Mouse (Mus musculus): ENCODE results near the gene Ndufv3.
"Not testable (repeated sequence)": the region's sequence is repeated elsewhere in the genome, so short reads cannot be mapped to it uniquely, and the experiment has no call there.

The Ndufv3 gene

GRCm38 (mm10) chr17:31511792-31512495 lies 8.0 kb upstream of the Ndufv3 start:
- ATAC-seq (ENCODE audit: insufficient number of reproducible peaks, low FRiP score, low TSS enrichment): peak; percentile 89

- no peak for ATAC-seq (ENCODE audit: insufficient number of reproducible peaks, low FRiP score, low TSS enrichment)
Observed at GRCm38 (mm10) chr17:31512593-31512992, 7.3 kb upstream of the Ndufv3 start.

- no peak for ATAC-seq (ENCODE audit: insufficient number of reproducible peaks, low FRiP score, low TSS enrichment)
Observed at GRCm38 (mm10) chr17:31514696-31515095, 5.2 kb upstream of the Ndufv3 start.

- ATAC-seq (ENCODE audit: insufficient number of reproducible peaks, low FRiP score, low TSS enrichment): peak; percentile 29
Observed at GRCm38 (mm10) chr17:31519344-31519945, 470 bp upstream of the Ndufv3 start.

- peak; percentile 20; the same call in 1 of the 2 replicates for ATAC-seq (ENCODE audit: insufficient number of reproducible peaks, low FRiP score, low TSS enrichment)
Observed at GRCm38 (mm10) chr17:31520895-31521294, 980 bp downstream of the Ndufv3 start.

GRCm38 (mm10) chr17:31521948-31522347 lies 2.0 kb downstream of the Ndufv3 start:
- ATAC-seq (ENCODE audit: insufficient number of reproducible peaks, low FRiP score, low TSS enrichment): no peak

- no peak for ATAC-seq (ENCODE audit: insufficient number of reproducible peaks, low FRiP score, low TSS enrichment)
Observed at GRCm38 (mm10) chr17:31525114-31525513, 5.2 kb downstream of the Ndufv3 start.

GRCm38 (mm10) chr17:31525816-31526215 lies 5.9 kb downstream of the Ndufv3 start:
- ATAC-seq (ENCODE audit: insufficient number of reproducible peaks, low FRiP score, low TSS enrichment): no peak

- no peak for ATAC-seq (ENCODE audit: insufficient number of reproducible peaks, low FRiP score, low TSS enrichment)
Observed at GRCm38 (mm10) chr17:31529314-31529713, 9.4 kb downstream of the Ndufv3 start.

- ATAC-seq (ENCODE audit: insufficient number of reproducible peaks, low FRiP score, low TSS enrichment): no peak
Observed at GRCm38 (mm10) chr17:31531441-31532158, 11.7 kb downstream of the Ndufv3 start.

GRCm38 (mm10) chr17:31532331-31532730 lies 12.4 kb downstream of the Ndufv3 start:
- not testable (repeated sequence) for ATAC-seq (ENCODE audit: insufficient number of reproducible peaks, low FRiP score, low TSS enrichment)

GRCm38 (mm10) chr17:31535358-31535757 lies 15.4 kb downstream of the Ndufv3 start:
- ATAC-seq (ENCODE audit: insufficient number of reproducible peaks, low FRiP score, low TSS enrichment): no peak

- ATAC-seq (ENCODE audit: insufficient number of reproducible peaks, low FRiP score, low TSS enrichment): no peak
Observed at GRCm38 (mm10) chr17:31535871-31536629, 16.1 kb downstream of the Ndufv3 start.

- no peak for ATAC-seq (ENCODE audit: insufficient number of reproducible peaks, low FRiP score, low TSS enrichment)
Observed at GRCm38 (mm10) chr17:31540101-31540500, 20.2 kb downstream of the Ndufv3 start.

- ATAC-seq (ENCODE audit: insufficient number of reproducible peaks, low FRiP score, low TSS enrichment): no peak
Observed at GRCm38 (mm10) chr17:31540809-31541459, 21.0 kb downstream of the Ndufv3 start.

GRCm38 (mm10) chr17:31541460-31541831 lies 21.5 kb downstream of the Ndufv3 start:
- no peak for ATAC-seq (ENCODE audit: insufficient number of reproducible peaks, low FRiP score, low TSS enrichment)

- no peak for ATAC-seq (ENCODE audit: insufficient number of reproducible peaks, low FRiP score, low TSS enrichment)
Observed at GRCm38 (mm10) chr17:31543574-31543973, 23.7 kb downstream of the Ndufv3 start.

GRCm38 (mm10) chr17:31546444-31547196 lies 26.7 kb downstream of the Ndufv3 start:
- ATAC-seq (ENCODE audit: insufficient number of reproducible peaks, low FRiP score, low TSS enrichment): no peak

- ATAC-seq (ENCODE audit: insufficient number of reproducible peaks, low FRiP score, low TSS enrichment): no peak
Observed at GRCm38 (mm10) chr17:31547974-31548373, 28.1 kb downstream of the Ndufv3 start.

Measured in cerebellum, adult (tissue).